Mouse (Mus musculus): Measurements from ENCODE around the gene Il9.

Gene Il9

DNA sequence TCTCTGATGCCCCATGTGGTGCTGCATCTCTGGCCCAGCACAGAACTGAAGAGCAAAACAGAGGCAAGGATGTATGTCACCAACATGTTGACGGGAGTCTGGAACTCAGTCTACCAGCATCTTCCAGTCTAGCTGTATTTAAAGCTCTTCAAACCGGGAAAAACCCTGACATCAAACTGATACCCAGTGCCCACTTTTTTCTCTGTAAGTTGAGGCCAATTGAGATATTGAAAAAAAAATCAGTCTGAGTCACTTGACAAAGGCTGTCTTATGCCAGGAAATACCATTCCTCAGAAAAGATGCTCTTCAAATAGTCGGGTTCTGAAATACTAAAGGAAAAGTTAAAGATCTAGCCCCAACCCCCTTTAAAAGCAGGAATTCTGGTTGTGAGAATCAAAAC, at the start of gene Il9:
Il9 (minus strand) TSS at position 101 of the 400 bp plus-strand sequence.
- 78% methylated on average over 3 of the region's 3 CpGs for WGBS

DNA sequence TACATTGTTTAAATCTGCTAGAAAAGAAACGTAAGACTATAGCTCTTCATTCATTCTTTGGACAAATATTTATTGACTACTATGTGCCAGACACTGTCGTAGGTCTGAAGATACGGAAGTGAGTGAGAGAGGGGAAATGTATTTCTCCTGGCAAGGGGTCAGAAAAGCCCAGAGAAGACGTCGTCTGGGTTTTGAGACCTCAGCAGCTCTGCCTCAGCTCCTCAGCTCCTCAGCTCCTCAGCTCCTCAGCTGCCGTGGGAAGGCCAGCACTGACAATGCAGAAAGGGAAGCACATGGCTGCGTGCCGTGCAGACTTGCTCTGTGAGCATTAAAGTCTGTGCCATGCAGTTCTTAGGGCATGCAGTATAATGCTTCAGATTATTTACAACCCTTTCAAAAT, 47.6 kb upstream of the Il9 start:
- WGBS = 66% methylated on average over 8 of the region's 8 CpGs

DNA sequence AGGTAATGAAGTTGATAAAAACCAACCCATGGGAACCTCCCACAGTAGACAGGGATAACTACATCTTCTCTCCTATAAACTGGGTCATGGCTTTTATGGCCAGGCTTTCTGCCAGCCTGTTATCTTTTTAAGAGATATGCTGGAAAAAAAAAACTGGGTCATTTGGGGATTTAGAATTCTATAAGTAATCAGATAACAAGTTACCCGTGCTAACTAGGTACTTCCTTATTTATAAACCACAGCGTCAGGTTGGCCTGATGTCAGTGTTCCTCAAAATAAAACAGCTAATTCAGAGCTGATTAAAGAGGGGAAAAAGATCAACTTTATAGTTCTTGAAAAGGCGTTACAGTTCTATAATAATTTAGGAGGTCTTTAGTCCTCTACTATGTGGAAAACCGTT, 47.0 kb upstream of the Il9 start:
- WGBS = 78% methylated on average over 4 of the region's 4 CpGs

DNA sequence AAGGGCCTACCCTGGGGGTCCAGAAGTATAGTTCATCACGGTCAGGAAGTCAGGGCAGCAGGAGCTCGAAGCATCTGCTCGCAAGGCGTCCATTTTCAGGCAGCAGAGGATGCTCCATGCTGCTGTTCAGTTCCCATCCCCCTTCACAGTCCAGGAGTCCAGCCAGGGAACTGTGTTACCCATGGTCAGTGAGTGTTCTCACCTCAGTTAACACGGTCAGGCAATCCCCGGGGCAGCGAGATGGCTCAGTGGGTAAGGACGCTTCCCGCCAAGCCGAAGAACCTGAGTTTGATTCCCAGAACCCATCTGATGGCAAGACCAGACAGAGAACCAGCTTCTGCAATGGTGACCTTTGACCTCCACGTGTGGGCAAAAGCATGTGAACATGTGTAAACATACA, 46.2 kb upstream of the Il9 start:
- whole genome bisulfite sequencing = 90% methylated on average over 11 of the region's 11 CpGs

DNA sequence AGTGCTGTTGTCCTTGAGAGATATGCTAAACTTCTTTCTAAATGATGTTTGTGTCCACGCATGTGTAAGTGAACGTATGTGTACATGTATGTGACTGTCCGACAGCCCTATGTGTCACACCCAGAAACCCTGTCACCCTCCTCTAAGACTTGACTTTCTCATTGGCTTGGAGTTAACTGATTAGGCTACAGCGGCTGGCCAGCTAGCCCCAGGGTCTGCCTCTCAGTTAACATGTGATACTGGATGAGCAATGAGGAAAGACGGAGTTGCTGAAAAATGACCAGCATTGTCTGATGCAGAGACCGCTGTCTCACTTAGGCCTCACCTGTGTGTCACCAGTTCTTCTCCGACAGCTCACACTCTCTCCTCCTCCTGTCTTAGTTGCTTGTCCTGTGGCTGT, 45.8 kb upstream of the Il9 start:
- 98% methylated on average over 7 of the region's 7 CpGs for WGBS

DNA sequence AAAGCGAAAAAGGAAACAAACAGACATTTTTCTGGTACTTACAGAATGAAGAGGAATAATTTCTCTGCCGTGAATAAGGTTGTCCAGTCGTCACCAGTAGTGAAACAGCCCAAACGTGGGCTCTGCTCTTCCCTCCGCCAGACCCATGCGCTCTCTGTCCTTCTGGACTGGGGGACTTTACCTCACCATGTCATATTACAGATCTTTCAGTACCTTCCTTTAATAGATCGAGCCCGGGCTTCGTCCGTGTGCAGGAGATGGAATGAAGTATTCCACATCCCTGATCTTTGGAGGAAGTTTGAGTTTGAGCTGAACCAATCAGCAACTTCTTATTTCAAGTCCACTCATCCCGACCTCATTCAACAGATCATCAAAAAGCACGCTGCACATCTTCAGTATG, 44.8 kb upstream of the Il9 start:
- WGBS = 89% methylated on average over 12 of the region's 12 CpGs

DNA sequence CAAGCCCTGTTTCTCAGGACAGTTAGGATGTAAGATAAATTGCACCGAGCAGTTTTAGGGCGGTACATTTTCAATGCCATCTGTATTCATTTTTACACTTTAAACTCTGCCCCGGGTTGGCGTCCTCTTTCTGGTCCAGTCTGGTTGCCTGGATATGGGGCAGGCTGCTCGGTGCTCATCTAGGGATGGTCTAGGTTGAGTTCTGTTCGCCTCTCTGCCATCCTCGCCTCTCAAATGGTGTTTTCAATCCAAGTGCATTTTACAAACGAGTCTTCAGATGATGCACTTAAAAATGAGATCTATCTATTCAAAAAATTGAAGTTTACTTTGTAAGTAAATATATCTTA, 40.7 kb upstream of the Il9 start:
- WGBS = 4% methylated on average over 8 of the region's 8 CpGs

DNA sequence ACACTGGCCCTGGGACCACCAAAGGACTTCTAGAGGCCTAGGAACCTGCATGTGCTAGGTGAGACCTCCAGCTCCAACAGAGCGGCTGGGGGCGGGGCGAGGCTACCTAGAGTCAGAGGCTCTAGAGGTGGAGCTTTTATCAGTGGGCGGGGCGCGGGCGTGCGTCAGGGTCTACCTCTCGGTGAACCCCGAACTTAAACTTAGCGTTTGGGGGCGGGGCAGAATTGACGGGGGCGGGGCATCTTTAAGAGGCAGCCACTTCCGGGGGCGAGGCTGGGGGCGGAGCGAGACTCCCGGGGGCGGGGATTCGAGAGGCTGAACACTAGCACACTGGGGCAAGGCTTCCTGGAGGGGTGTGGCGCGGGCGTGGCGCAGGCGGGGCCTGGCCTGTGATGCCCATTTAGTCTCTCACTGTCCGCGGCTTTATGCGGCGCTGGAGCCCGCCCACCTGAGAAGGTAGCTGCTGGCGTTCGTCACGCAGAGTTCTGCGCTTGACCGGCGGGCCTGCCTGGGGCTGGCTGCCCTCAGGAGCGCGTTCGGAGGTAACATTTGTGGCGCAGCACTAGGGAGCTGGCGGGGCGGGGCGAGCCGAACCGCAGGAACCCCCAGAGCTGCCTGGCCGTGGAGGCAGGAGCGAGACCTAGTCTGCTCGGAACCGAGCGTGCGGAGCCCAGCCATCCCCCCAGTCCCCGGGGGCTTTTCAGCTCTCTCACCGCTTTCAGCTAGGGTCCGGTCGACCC, 40.2 kb upstream of the Il9 start, which contains the start of gene Fbxl21:
Fbxl21 (plus strand) TSS at position 392 of the 740 bp plus-strand sequence.
- 3% methylated on average over 56 of the region's 56 CpGs for WGBS

DNA sequence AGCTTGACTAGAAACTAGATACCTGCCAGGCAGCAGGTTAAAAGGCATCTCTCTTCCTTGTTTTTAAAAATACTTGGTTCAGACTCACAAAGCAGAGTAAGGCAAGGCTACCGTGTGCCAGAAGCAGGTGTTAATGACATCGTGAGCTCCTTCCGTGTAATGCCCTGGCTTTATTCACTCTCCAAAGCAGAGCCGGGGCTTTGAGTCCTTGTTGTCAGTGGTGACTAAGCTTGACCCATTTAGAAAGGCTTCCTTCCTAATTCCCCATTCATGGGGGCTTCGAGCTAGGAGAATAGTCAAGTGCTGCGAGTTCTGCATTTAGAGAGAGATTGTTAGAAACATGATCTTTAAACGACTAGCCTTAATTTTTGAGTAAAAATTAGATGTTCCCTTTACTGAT, 34.8 kb upstream of the Il9 start:
- WGBS = 60% methylated on average over 7 of the region's 7 CpGs

DNA sequence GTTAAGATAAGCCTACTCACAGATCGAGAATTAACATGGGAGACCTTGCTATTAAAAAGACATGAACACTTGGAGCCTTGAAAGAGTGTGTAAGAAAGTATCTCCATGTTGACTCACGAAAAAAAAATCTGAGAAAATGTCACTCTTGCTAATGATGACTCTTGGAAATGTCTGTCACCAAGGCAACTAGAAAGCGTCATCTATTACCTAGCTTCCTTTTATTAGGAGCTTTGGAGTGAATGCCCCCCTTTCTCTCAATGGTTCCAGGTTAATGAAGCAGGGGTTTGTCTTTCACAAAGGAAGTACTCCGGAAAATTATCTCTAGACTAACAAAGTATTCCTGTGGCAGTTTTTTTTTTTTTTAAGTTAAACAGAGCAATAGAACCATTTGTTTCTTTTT, 34.3 kb upstream of the Il9 start:
- 63% methylated on average over 4 of the region's 4 CpGs for WGBS

DNA sequence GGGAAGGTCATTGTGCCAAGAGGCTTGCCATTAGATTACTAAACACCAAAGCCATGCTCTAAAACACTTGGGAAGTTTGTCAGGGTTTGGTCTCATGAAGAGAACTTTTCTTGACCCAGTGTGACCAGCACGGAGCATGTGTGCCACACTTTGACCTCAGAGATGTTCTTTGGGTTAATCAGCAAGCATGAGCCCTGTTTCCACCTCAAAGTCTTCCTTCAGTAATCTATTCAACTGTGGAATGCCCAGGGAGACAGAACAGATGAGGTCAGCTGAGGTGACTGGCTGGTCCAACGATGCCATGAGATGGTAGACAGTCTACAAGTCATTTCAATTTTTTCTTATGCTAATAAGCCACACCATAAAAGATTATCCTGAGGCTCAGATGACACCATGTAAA, 27.8 kb upstream of the Il9 start:
- WGBS = 87% methylated on average over 2 of the region's 2 CpGs

DNA sequence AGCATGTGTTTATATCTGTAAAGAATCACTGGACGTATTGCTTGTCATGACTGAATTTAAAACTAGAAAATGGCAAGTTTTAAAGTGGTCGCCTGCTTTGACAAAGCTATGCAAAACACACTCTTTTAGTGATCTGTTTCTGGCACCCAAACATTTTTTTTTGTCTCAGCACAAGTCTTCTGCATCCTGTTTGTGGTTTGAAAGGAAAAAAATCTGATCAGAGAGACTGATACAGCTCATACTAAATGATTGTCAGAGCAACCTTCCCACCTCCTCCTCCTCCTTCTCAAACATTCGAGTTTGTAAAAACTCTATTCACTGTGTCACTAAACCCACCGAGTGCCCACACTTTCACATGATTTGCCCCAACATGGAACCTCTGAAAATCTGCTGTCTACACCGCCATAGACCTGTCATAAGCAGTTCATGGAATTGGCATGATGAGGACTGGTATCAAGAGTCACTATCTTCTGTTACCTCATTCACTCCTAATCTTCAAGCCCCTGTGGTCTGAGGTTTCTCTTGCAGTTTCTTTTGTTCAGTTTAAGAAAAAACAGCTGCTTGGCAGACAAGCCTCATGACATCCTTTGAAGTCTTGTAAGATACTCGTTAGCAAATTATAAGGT, 24.9 kb upstream of the Il9 start:
- WGBS = 71% methylated on average over 6 of the region's 6 CpGs

DNA sequence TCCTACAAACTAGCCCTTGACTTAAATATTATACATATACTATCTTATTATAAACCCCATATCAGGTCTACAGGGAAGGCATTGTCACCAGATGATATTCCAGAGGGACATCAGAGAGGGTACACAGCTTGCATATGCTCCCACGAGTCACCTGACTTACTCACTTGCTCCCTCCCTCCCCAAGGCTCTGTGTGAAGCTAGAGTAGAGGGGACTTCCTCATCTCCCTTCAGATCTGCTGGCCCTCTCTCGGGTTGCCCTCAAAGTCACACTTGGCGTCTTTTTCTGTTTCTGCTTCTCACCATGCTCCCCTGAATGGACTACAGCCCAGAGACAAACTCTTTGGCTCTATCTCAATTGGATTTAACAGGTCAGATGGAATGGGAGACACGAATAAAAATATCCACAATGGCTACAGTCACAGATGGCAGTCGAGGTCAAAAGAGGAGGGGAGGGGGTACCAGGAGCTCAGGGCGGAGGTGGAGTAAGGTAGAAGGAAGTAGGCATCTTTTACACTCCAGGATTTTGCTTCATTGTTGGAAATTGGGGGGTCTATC, 19.9 kb upstream of the Il9 start:
- 62% methylated on average over 6 of the region's 6 CpGs for WGBS

DNA sequence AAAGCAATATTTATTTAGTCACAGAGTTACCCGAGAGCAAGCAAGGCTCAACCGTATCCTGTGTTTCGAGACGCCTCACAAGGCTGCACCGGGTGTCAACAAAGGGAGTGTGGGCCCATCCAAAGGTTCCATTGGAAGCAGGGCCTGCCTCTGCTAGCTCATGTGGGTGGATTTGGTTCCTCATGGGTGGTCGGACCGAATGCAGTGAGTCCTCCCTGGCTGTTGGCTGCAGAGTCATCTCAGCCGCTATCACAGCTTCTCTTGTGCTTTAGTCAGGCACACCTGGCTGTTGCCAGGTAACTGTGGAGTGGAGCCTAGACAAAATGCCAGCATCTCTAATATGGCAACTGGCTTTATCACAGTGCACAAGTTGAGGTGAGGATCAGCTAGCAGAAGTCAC, 18.6 kb upstream of the Il9 start:
- 92% methylated on average over 8 of the region's 8 CpGs for WGBS

DNA sequence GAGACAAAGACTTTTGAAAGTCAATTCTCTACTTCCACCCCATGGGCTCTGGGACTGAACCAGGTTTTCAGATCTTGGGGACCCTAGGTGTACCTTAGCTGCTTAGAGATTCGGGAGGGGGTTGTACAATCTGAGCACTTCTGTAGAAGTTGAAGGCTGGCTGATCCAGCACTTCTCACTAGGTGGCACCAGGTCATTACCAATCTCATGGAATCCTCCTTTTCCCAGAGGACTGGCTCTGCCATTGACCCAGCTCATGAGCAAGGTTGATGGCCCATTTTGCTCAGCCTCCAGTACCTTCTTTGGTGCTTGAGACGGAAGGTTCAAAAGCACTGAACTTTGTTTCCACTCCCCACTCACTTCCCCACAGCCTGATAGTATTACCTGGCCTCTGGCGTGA, 18.1 kb upstream of the Il9 start:
- WGBS = 83% methylated on average over 3 of the region's 3 CpGs

DNA sequence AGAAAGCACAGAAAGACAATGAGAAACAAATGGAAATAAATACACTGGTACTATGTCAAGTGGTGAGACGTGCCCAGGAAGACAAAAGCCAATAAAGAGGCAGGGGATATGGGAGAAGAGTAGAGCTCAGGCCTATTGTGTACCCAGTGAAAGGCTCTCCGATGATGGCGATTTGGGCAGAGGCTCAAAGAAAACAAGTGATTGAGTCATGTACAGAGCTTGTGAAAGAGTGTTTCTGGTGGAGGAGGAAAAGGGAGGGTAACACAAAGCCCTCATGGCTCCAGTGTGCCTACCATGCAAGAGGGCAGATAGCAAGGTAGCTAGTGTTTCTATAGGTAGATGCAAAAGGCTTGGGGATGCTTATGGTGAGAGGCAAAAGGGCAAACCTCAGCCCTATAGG, 12.4 kb upstream of the Il9 start:
- 53% methylated on average over 3 of the region's 3 CpGs for whole genome bisulfite sequencing

DNA sequence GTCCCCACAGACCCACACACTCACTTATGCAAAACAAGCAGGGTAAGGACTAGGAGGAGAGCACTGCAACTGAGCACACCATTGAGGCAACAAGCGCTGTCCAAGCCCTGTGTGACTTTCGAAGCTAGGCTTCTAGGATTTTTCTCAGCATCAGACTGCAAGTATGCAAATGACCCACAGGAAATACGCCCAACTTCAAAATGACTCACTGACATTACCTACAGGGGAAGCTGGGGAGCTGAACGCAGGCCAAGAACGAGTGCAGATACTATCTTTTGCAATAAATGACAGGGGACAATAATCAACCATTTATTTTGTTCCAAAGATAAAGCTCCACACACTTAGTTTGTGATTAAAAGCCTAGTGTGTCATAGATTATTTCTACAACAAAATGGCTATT, 6.0 kb upstream of the Il9 start:
- WGBS = 54% methylated on average over 5 of the region's 5 CpGs

DNA sequence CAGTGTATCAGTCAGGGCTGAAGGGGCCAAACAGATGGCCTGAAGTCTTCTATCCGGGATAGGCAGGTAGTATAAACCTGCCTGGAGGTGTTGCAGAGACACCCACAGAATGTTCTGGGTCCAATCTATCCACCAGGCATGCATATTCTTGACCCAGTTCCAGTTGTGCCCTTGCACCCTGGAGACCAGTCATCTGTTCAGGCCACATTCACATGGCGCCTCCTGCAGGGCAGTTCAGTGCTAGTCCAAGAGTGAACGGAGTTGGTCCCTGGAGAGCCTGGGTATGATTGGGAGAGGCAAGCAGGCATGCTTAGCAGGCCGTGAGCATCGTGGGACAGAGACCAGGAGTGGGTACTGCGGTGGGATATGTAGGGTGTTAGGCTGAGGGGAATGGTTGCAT, 4.0 kb downstream of the Il9 start:
- 85% methylated on average over 6 of the region's 6 CpGs for WGBS

DNA sequence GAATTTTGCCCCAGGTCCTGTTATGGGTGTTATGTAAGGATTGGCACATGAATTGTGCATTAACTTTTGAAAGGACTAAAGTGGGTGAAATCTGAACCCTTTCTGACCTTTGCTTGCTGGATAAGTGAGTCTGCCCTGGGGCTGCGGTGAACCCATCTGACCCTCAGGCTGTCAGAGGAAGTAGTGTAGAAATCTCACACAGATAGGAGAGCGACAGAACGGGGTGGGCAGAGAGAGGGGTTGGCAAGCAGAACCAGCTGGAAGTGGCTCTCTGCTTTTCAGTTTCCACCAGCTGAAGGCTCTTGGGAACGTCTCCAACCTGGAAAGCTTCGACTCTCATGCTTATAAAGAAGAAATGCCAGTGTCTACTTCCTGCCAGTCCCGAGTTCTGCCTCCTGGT, 4.8 kb downstream of the Il9 start:
- WGBS = 12% methylated on average over 6 of the region's 6 CpGs

DNA sequence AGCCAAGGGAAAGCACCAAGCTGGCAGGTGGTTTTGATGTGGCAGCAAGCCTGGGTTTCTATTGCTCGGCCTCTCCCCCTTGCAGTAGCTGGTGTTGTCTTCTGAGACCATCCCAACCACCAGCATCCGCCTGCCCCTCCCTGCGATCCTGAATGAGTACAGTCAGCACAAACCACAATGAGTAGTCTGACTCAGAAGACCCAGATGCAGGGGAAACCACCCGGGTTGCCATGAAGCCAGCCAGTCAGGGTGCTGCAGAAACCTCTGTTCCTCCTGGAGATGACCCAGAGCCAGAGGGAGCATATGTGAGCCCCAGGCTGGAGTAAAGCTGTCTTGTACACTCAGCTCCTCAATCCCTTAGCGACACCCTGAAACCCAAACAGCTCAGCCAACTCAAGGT, 5.3 kb downstream of the Il9 start:
- WGBS = 33% methylated on average over 5 of the region's 5 CpGs

DNA sequence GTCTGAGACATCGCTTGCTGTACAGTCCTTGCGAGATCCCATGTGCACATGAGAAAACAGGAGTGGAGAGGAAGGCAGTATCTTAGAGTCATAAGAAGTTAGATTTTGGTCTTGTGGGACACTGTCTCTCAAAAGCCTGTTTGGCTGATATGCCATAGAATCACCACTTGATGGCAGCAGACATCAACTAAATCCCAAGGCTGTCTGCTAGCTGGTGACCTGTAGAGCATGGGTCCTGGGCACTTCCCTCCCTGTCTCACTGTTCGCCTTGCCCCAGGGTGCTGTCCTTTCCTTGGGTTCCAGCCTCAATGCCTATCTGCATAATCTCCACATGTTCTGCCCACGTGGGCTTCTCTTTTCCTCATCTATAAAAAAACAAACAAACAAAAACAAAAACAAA, 6.7 kb downstream of the Il9 start:
- WGBS = 25% methylated on average over 4 of the region's 4 CpGs

DNA sequence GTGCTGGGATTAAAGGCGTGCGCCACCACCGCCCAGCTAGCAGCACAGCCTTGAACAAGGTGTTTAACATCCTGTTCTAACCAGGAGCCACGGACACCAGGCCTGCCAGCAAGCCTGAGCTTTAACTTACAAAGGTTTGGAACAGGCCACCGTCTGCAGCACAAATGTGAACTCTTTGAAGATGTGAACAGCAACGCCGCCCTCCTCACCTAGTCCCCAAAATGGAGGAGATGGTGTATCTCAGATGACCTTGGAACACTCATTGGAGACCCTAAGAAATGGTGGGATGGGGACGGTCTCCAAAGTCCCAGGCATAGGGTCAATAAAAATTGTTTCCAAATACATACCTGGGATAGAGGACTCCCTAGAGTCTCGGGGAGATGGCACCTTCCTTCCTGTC, 9.4 kb downstream of the Il9 start:
- 93% methylated on average over 9 of the region's 9 CpGs for WGBS

DNA sequence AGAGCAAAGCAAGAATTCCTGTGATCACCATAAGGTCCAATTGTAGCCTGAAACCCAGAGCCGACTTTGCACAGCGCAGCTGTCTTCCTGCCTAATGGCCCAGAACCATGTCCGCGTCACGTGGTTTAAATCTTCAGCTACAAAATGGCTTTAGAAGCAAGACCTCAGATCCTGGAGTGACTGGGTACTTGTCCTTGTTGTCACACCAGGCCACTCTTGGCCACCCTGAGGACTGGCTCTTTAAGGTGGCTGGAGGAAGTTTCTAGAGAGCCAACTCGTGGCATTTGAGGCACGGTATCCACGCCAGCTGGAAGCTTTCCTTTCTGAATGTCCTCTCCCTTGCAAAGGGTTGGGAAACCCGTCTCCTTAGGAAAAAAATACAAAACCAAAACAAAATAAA, 10.1 kb downstream of the Il9 start:
- 51% methylated on average over 9 of the region's 9 CpGs for WGBS

DNA sequence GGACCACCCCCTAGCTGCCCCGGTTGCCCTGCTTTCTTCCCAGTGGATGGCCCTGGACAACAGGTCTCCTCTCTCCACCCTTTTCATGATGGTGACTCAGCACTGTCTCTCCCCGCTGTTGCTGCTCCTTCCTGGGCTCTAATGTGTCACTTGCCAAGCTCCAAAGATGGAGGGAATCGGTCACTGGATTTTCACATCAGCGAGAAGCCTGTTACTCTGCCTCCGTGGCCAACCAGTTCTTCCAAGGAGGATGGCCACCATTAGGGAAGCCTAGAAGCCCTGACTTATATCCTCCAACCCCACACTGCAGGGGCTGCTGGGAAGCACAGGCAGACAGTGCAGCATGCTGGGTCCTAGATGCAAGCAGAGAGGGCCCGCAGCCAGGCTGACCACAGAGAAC, 10.8 kb downstream of the Il9 start:
- 84% methylated on average over 6 of the region's 6 CpGs for WGBS
